Mouse (Mus musculus) ES-E14 (cell line): ENCODE measurements at regions not wholly inside any gene's neighbourhood (a gene's known extent, or its start where the extent isn't known, plus 50 kb on each side); places are given as distances from the start of the nearest gene placed in this dataset.

Experiments used
- DNase-seq: peaks from one replicate; pipeline ENCODE4 v3.0.0-alpha.2; 2013; ENCODE audit warnings: low read depth, low spot score
- H3K27ac ChIP-seq: 2 replicates; pipeline ENCODE4 v1.5.1; 2012; ENCODE audit warnings: low read depth, mild to moderate bottlenecking, low read length, moderate library complexity, mixed read lengths; ENCODE audit not compliant: poor library complexity, insufficient read depth, severe bottlenecking
- H3K36me3 ChIP-seq: 2 replicates; pipeline ENCODE4 v1.6.1; 2012; ENCODE audit warnings: mild to moderate bottlenecking, low read length, moderate library complexity, mixed read lengths; ENCODE audit not compliant: control insufficient read depth, poor library complexity, insufficient read depth, severe bottlenecking
- H3K4me1 ChIP-seq, 2 experiments: fragments of 150-350 bp in 1 of 2; sonication (generic) in 1 of 2; 2 replicates each; pipeline ENCODE4 v1.6.1; 2012; ENCODE audit warnings: low read length in 2 of 2, mild to moderate bottlenecking in 1 of 2, mixed read lengths in 1 of 2; ENCODE audit not compliant: control insufficient read depth in 2 of 2, insufficient read depth in 2 of 2, poor library complexity in 1 of 2
- H3K4me3 ChIP-seq, 2 experiments: fragments of 150-350 bp in 1 of 2; sonication (generic) in 1 of 2; 2 replicates each; pipeline ENCODE4 v1.5.1; 2012; ENCODE audit warnings: low read length in 2 of 2, low read depth in 1 of 2, mild to moderate bottlenecking in 1 of 2, mixed read lengths in 1 of 2; ENCODE audit not compliant: insufficient read depth in 1 of 2, poor library complexity in 1 of 2, severe bottlenecking in 1 of 2
- H3K9ac ChIP-seq: 2 replicates; pipeline ENCODE4 v1.6.1; 2012; ENCODE audit warnings: low read depth, mild to moderate bottlenecking, low read length, mixed read lengths; ENCODE audit not compliant: poor library complexity, insufficient read depth, severe bottlenecking
- H3K9me3 ChIP-seq: fragments of 150-350 bp; sonication (generic); 2 replicates; pipeline ENCODE4 v1.6.1; 2012; ENCODE audit warnings: low read depth, mild to moderate bottlenecking, low read length; ENCODE audit not compliant: control insufficient read depth, insufficient read depth
- CHD2 ChIP-seq: IDR thresholded peaks from 2 replicates; pipeline ENCODE4 v1.6.1; 2014; ENCODE audit warnings: mild to moderate bottlenecking, low read depth, low read length, inconsistent platforms
- HCFC1 ChIP-seq: IDR thresholded peaks from 2 replicates; pipeline ENCODE4 v1.6.1; 2012; ENCODE audit warnings: low read length, inconsistent platforms, borderline replicate concordance; ENCODE audit not compliant: insufficient read depth
- MAFK ChIP-seq: IDR thresholded peaks from 2 replicates; pipeline ENCODE4 v1.6.1; 2014; ENCODE audit warnings: mild to moderate bottlenecking, low read depth, low read length, inconsistent platforms; ENCODE audit not compliant: insufficient read depth
- ZC3H11A ChIP-seq: IDR thresholded peaks from 2 replicates; pipeline ENCODE4 v1.6.1; 2012; ENCODE audit warnings: low read depth, mild to moderate bottlenecking, inconsistent platforms, low read length, borderline replicate concordance
- ZNF384 ChIP-seq: IDR thresholded peaks from 2 replicates; pipeline ENCODE4 v1.6.1; 2012; ENCODE audit warnings: low read depth, low read length, inconsistent platforms
- in situ Hi-C, 2 experiments: fragments of 600-800 bp; cut with MboI; formaldehyde crosslinking; loops; one replicate each; pipeline ENCODE4 v1.15.1; 2025; ENCODE audit warnings: low sequenced_read_pairs in 2 of 2, inconsistent platforms in 1 of 2; ENCODE audit not compliant: unreplicated experiment in 2 of 2

DNA sequence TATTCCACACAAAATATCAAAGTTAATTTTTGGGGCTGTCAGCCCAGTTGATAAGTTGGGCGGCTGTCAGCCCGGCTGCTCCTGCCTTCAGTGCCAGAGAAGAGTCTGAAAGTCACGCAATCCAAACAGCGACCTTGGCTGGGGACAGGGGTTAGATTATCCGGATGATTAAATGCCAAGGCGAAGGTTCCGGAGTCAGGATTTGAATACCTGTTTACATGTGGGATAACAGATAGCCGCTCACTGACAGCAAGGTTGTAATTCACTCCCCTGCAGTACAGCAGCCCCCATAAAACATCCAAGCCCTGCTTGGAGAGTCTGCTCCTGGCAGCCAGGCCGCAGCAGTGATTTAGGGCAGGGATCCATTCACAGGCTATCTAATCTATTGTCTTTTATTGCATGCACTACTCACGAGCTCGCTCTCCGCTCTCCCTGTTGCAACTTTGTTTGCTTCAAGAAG lies 388.3 kb downstream of the Gm45692 start:
- peaks cover 0 to 3% of the 10 kb centered on the region in 2 experiments; a peak in 1 of 4 replicates for H3K4me1 ChIP-seq
- DNase-seq = no peak
- no peak overlapping the region for H3K27ac ChIP-seq
- in situ Hi-C loops = no loop called here
- H3K9me3 ChIP-seq = no peaks in the 10 kb centered on the region
- no peak overlapping the region for H3K4me3 ChIP-seq
- H3K36me3 ChIP-seq = no peaks in the 10 kb centered on the region
- no peak for TF ChIP-seq CHD2
- TF ChIP-seq ZC3H11A = no peak
- TF ChIP-seq MAFK = no peak
- no peak for TF ChIP-seq ZNF384
- TF ChIP-seq HCFC1 = no peak
- no peak overlapping the region for H3K9ac ChIP-seq

DNA sequence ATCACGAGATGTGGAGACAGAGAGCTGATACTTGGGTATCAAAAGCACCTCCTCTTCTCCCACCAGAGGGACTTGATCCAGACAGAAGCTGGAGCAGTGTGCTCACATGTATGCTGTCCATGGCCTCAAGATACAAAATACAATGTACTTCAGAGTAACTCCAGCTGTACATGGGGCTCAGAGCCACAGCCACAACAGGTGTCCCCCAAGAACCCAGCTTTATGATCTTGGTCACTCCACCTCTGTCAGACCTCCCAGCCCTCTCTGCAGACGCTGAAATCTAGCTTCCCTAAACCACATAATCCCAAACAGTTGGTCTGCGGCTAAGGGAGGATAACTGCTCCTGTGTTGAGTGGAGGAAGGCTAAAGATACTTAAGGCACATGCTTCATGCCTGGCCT lies 389.9 kb downstream of the Gm45692 start:
- no peak overlapping the region for H3K4me3 ChIP-seq
- no peaks in the 10 kb centered on the region for H3K36me3 ChIP-seq
- H3K4me1 ChIP-seq = peaks cover 0 to 3% of the 10 kb centered on the region in 2 experiments; a peak in 1 of 4 replicates
- TF ChIP-seq CHD2 = no peak
- no peak for TF ChIP-seq HCFC1
- no peak for TF ChIP-seq ZC3H11A
- TF ChIP-seq ZNF384 = no peak
- in situ Hi-C loops = no loop called here
- no peak for DNase-seq
- no peak overlapping the region for H3K9ac ChIP-seq
- H3K27ac ChIP-seq = no peak overlapping the region
- no peaks in the 10 kb centered on the region for H3K9me3 ChIP-seq

DNA sequence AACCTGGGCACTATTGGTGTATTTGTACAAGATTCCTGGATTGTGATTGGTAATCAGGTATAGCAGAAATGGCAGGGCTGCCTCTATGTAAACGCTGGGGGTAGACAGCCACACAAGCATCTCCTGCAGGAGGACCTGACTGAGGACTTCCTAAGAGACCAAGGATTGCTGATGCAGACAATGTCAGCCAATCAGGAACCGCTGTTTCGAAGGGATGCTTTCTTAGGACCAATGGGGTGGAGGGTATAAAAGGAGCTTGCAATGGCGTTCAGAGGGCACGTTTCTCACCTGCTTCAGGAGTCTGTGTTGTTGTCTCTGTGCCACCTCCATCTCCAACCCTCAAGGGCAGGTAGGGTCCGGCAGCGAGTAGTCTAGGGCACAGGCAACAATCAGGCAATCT lies 393.7 kb downstream of the Gm45692 start:
- Histone ChIP-seq H3K36me3 (no peaks in the 10 kb centered on the region), H3K27ac (no peak overlapping the region), H3K9me3 (no peaks in the 10 kb centered on the region), H3K9ac (no peak overlapping the region), H3K4me1 (peaks cover 0 to 3% of the 10 kb centered on the region in 2 experiments; a peak in 1 of 4 replicates), H3K4me3 (no peak overlapping the region)
- no peak for DNase-seq
- in situ Hi-C loops = no loop called here
- no peak for TF ChIP-seq HCFC1
- TF ChIP-seq ZNF384 = no peak
- no peak for TF ChIP-seq CHD2
- no peak for TF ChIP-seq ZC3H11A
- no peak for TF ChIP-seq MAFK

DNA sequence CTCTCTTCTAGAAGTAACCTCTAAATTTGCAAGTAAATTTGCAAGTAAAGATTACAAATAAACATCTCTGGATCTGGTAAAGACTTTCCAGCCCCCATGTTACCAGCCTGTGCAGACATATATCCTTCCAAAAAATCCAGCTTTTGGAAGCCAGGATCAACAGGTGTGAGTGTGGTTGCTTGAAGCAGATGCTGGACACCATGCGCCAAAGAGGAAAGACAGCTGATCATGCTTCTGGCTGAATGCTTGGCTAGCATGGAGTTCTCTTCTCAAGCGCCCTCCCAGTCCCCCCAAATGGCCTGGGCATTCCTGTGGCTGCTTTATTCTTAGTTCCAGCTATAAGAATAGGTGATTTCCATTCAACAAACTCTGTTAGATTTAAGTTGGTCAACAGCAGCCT lies 404.9 kb downstream of the Gm45692 start:
- H3K4me3 ChIP-seq = no peak overlapping the region
- H3K9me3 ChIP-seq = no peaks in the 10 kb centered on the region
- H3K27ac ChIP-seq = no peak overlapping the region
- in situ Hi-C loops = no loop called here
- no peak for DNase-seq
- no peaks in the 10 kb centered on the region for H3K36me3 ChIP-seq
- TF ChIP-seq ZNF384 (no peak), CHD2 (no peak), ZC3H11A (no peak), HCFC1 (no peak), MAFK (no peak)
- H3K4me1 ChIP-seq = no peaks in the 10 kb centered on the region
- no peak overlapping the region for H3K9ac ChIP-seq

DNA sequence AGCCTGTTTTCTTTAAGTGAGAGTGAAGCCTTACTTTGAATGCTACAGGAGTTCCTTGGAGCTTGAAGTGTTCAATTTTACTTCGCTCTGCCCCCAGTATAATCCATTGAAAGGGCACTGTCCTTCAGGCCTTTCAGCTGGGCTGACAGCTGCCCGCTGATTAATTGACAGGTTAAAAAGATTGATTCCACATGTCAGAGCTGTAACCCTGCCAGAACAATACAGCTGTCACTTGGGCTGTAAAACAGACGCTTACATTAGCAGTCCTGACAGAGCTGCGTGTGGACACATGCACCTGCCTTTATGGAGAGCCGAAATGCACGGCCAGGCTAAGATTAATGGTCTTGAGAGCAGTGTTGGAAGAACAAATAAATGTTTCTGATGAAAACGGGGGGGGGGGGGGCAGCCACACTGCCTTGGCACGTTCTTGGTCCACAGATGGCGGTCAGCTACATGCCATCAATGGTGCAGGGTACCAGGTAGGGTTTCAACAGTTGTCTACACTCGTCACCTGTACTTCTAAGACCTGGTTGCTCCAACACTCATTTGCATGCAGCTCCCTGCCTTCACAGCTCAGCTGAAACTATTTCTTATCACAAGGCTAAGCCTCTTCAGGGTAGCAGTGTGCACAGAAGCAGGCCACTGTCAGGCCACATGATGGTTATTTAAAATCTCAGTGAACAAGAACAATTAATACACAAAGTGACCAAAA lies 407.3 kb downstream of the Gm45692 start:
- Histone ChIP-seq H3K27ac (no peak overlapping the region), H3K4me1 (no peaks in the 10 kb centered on the region), H3K36me3 (no peaks in the 10 kb centered on the region), H3K9me3 (no peaks in the 10 kb centered on the region), H3K4me3 (no peak overlapping the region), H3K9ac (no peak overlapping the region)
- TF ChIP-seq CHD2 (no peak), ZNF384 (no peak), ZC3H11A (no peak), MAFK (no peak), HCFC1 (no peak)
- in situ Hi-C loops = no loop called here
- no peak for DNase-seq
